Mouse (Mus musculus) intestine, embryonic 14.5 days (tissue): ENCODE measurements around the gene Fkbp10. TPM values are rescaled to one million over a fixed set of nuclear protein-coding genes. Genes with fewer than 3 reads are reported as not detected.

Source experiments
- ATAC-seq: fragments of 200-750 bp; cut with Nextera tagmentation; replicated peaks from 2 replicates; pipeline ENCODE4 v1.8.0; 2017; ENCODE audit warnings: low read depth, moderate number of reproducible peaks, moderate TSS enrichment, moderate library complexity; ENCODE audit not compliant: low FRiP score, low TSS enrichment
- DNase-seq: peaks from one replicate; pipeline ENCODE4 v3.0.0-alpha.2; 2018; ENCODE audit warnings: low spot score
- H3K27ac ChIP-seq: fragments of 300-500 bp; sonication (generic); 2 replicates; pipeline ENCODE4 v1.5.1; 2014; ENCODE audit warnings: low read depth, mild to moderate bottlenecking, control low read depth
- H3K27me3 ChIP-seq: fragments of 300-500 bp; sonication (generic); replicated peaks from 2 replicates; pipeline ENCODE4 v1.6.1; 2014; ENCODE audit warnings: low read length, control low read depth; ENCODE audit not compliant: control insufficient read depth, insufficient read depth
- H3K36me3 ChIP-seq: fragments of 300-500 bp; sonication (generic); 2 replicates; pipeline ENCODE4 v1.6.1; 2014; ENCODE audit warnings: low read length, control low read depth; ENCODE audit not compliant: control insufficient read depth, insufficient read depth
- H3K4me1 ChIP-seq: fragments of 300-500 bp; sonication (generic); replicated peaks from 2 replicates; pipeline ENCODE4 v1.6.1; 2014; ENCODE audit warnings: low read length, control low read depth, mixed read lengths; ENCODE audit not compliant: control insufficient read depth, insufficient read depth
- H3K4me2 ChIP-seq: fragments of 300-500 bp; sonication (generic); 2 replicates; pipeline ENCODE4 v1.6.1; 2014; ENCODE audit warnings: low read length
- H3K4me3 ChIP-seq: fragments of 300-500 bp; sonication (generic); 2 replicates; pipeline ENCODE4 v1.5.1; 2014; ENCODE audit warnings: low read depth, low read length, control low read depth, mixed read lengths
- H3K9ac ChIP-seq: fragments of 300-500 bp; sonication (generic); 2 replicates; pipeline ENCODE4 v1.6.1; 2014; ENCODE audit warnings: mild to moderate bottlenecking, low read length
- H3K9me3 ChIP-seq: fragments of 300-500 bp; sonication (generic); 2 replicates; pipeline ENCODE4 v1.6.1; 2016; ENCODE audit warnings: low read length, control low read depth; ENCODE audit not compliant: control insufficient read depth
- WGBS: fragments of 180-500 bp; shearing (Covaris S2); extraction: QIAGEN DNeasy Blood & Tissue Kit; methylation state at CpG from one replicate; pipeline ENCODE4 v1.1.7; 2014; 5-methylcytosine and 5-hydroxymethylcytosine counted together
- polyA plus RNA-seq: library from polyadenylated mRNA; unstranded; fragments of >200 nt; fragmentation: Nextera tagmentation; extraction: Ambion mirVana; gene quantifications from 2 replicates; pipeline ENCODE4 v1.2.1, GENCODE M21; 2014

Fkbp10 gene
- polyA plus RNA-seq, 1 experiment from 2014 or later: 86.2 TPM

GRCm38 (mm10) chr11:100432002-100432401 is 16.5 kb downstream of the Fkbp10 start:
- peaks cover 66% of the 10 kb centered on the region for H3K36me3 ChIP-seq
- H3K9ac ChIP-seq: no peak overlapping the region
- WGBS: 91% methylated on average over 5 of the region's 5 CpGs
- no peaks in the 10 kb centered on the region for H3K9me3 ChIP-seq
- H3K4me1 ChIP-seq: no peaks in the 10 kb centered on the region
- no peak for DNase-seq
- no peak overlapping the region for H3K4me3 ChIP-seq
- no peak for ATAC-seq
- no peak overlapping the region for H3K27ac ChIP-seq
- H3K4me2 ChIP-seq: no peak overlapping the region
- H3K27me3 ChIP-seq: no peaks in the 10 kb centered on the region

DNA sequence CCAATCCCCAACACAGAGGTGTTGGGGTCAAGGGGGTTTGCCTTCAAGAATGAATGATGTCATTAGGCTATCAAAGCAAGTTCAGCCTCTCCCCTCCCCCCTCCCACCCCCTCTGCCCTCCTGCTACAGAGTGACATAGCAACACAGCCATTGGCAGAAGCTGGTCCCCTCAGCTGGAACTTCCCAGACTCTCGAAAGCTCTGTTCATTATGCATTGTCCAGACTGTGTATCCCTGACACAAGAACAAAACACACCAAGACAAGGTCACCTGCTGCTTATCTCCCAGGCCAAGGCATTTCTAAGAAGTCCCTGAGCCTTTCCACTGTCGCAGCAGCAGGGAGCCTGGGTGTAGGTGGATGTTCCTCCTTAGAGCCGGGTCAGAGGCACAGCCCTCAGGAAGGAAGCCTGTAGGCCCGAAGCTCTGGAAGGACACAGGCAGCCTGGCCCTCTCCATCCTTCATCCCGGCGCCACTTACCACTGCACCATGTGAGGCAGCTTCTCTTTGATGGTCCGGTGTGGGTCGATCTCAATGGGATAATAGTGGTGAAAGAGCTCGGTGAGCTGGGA is 20.3 kb downstream of the Fkbp10 start:
- Histone ChIP-seq H3K4me2 (no peak overlapping the region), H3K9me3 (no peaks in the 10 kb centered on the region), H3K36me3 (peaks cover 65% of the 10 kb centered on the region), H3K27ac (no peak overlapping the region), H3K4me3 (no peak overlapping the region), H3K27me3 (no peaks in the 10 kb centered on the region), H3K4me1 (peaks cover 6% of the 10 kb centered on the region; the same call in 1 of the 2 replicates), H3K9ac (no peak overlapping the region)
- DNase-seq: no peak
- no peak for ATAC-seq
- 85% methylated on average over 9 of the region's 9 CpGs for WGBS

DNA sequence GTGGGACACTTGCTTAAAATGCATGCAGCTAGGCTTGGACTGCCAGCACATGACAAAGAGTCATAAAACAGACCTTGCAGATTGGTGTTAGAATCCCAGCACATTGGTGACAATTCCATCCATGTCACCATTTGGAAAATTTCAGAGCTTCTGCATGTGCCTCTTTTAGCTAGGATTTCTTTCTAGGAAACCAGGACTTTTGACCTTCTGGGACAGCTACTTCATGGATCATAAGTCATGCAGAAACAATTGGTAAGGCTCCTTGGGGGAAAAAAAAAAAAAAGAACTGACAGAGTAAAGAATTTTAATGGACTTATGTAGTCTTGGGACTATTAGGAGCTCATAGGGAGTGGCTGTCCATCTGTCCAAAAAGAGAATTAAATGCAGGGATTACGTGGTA is 22.4 kb downstream of the Fkbp10 start:
- Histone ChIP-seq H3K4me3 (no peak overlapping the region), H3K27ac (no peak overlapping the region), H3K4me2 (no peak overlapping the region), H3K36me3 (peaks cover 47% of the 10 kb centered on the region), H3K27me3 (no peaks in the 10 kb centered on the region), H3K9ac (no peak overlapping the region), H3K9me3 (no peaks in the 10 kb centered on the region), H3K4me1 (peaks cover 6% of the 10 kb centered on the region; the same call in 1 of the 2 replicates)
- no peak for ATAC-seq
- DNase-seq: no peak
- whole genome bisulfite sequencing: 97% methylated on average over 1 of the region's 1 CpGs

DNA sequence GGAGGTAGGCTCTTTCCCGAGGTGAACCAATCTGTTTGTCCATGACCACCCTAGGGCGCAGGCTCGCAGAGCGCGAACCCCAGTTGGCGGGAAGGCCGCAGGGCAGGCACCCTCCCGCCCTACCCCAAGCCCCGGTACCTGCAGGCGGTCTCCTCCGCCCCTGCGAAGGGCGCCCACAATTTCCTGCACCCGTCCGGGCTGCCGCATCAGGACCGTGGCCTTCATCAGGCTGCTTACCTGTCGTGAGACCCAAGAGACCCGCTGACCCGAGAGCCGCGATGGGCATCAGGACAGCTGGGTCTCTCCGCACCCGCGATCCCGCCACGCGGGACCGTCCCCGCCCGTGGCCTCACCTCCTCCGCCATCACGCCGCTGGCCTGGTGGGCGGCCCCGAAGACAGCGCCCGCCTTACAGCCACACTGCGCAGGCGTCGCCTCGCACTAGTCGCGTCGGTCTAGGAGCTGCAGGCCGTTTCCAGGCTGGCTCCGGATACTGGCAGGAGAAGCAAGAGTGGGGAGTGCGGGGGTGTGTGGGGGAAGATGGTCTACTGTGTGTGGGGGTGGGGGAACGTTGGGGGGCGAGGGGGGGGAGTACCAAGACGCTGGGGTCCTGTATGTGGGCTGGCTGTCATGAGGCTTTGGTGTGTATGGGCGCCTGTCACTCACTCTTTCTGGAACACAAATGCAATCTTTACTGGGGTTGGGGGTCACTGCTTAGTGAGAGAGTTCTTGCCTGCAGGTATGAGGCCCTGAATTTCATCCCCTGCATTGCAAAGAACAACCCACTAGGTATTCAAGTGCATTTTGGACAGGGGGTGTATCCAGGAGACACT is 25.4 kb downstream of the Fkbp10 start:
- DNase-seq (peak; percentile 86), ATAC-seq (peak; percentile 97)
- Histone ChIP-seq H3K9ac (peak overlapping the region; percentile 90), H3K9me3 (no peaks in the 10 kb centered on the region), H3K4me2 (peak overlapping the region; percentile 70), H3K4me3 (peak overlapping the region; percentile 92), H3K27ac (peak overlapping the region; percentile 67; the same call in 1 of the 2 replicates), H3K4me1 (peaks cover 6% of the 10 kb centered on the region; the same call in 1 of the 2 replicates), H3K36me3 (peaks cover 30% of the 10 kb centered on the region; the same call in 1 of the 2 replicates), H3K27me3 (no peaks in the 10 kb centered on the region)
- WGBS: 2% methylated on average over 51 of the region's 52 CpGs

DNA sequence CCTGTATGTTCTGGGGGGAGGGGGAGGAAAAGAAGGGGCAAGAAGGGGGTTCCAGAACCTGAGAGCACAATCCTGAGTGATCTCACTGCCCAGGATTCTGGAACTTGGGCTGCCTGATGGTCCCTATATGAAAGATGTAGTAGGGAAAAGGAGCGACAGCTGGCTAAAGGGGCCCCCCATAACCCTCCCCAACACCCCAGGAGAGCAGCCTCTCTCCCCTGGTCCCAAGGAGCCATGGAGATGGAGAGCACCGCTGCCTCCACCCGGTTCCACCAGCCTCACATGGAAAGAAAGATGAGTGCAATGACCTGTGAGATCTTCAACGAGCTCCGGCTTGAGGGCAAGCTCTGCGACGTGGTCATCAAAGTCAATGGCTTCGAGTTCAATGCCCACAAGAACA is 26.3 kb downstream of the Fkbp10 start, which contains the start of the genes Nt5c3b and Klhl10:
Gene Nt5c3b, minus strand, starts transcription at position 12 of the 400 bp plus-strand sequence.
Gene Klhl10, plus strand, starts transcription at position 121 of the 400 bp plus-strand sequence.
- Histone ChIP-seq H3K4me3 (peak within 1 kb of the TSS; percentile 92), H3K27ac (peak within 1 kb of the TSS; percentile 67; the same call in 1 of the 2 replicates), H3K4me1 (peaks cover 6% of the 10 kb centered on the region; the same call in 1 of the 2 replicates), H3K9ac (peak within 1 kb of the TSS; percentile 90), H3K27me3 (no peaks in the 10 kb centered on the region), H3K36me3 (peaks cover 21% of the 10 kb centered on the region; the same call in 1 of the 2 replicates), H3K9me3 (no peaks in the 10 kb centered on the region), H3K4me2 (peak within 1 kb of the TSS; percentile 70)
- DNase-seq: no peak
- ATAC-seq: no peak
- 85% methylated on average over 7 of the region's 8 CpGs for WGBS

- ATAC-seq (no peak), DNase-seq (no peak)
- Histone ChIP-seq H3K4me1 (peaks cover 6% of the 10 kb centered on the region; the same call in 1 of the 2 replicates), H3K9ac (no peak overlapping the region), H3K4me2 (no peak overlapping the region), H3K4me3 (no peak overlapping the region), H3K27me3 (no peaks in the 10 kb centered on the region), H3K27ac (no peak overlapping the region), H3K9me3 (no peaks in the 10 kb centered on the region), H3K36me3 (peaks cover 13% of the 10 kb centered on the region; the same call in 1 of the 2 replicates)
- WGBS: 88% methylated on average over 6 of the region's 6 CpGs
Observed at GRCm38 (mm10) chr11:100442625-100443024, 27.1 kb downstream of the Fkbp10 start.

- Histone ChIP-seq H3K4me2 (no peak overlapping the region), H3K27ac (no peak overlapping the region), H3K9ac (no peak overlapping the region), H3K4me1 (no peaks in the 10 kb centered on the region), H3K9me3 (no peaks in the 10 kb centered on the region), H3K27me3 (no peaks in the 10 kb centered on the region), H3K4me3 (no peak overlapping the region), H3K36me3 (peaks cover 24% of the 10 kb centered on the region)
- 70% methylated on average over 4 of the region's 4 CpGs for WGBS
- DNase-seq: no peak
- no peak for ATAC-seq
Observed at GRCm38 (mm10) chr11:100457247-100457646, 41.8 kb downstream of the Fkbp10 start.

DNA sequence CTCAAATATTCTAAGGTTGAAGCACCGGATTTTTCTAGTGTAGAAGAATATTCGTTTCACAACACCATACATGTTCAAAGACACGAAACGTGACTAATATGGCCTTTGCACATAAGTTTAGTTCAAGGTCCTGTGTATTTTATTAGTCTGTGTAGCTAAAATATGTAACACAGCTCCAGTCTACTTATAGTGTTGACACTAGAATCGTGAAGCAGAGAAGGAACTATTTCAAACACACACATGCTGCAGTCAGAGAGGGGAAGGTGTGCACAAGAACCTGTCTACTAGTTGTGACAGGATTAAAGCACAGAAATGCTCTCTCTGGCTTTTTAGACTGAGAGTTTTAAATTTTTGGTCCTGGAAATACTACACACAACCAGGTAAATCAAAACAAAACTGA is 42.2 kb downstream of the Fkbp10 start:
- H3K36me3 ChIP-seq: peaks cover 29% of the 10 kb centered on the region
- H3K27ac ChIP-seq: no peak overlapping the region
- no peaks in the 10 kb centered on the region for H3K27me3 ChIP-seq
- H3K4me3 ChIP-seq: no peak overlapping the region
- H3K9ac ChIP-seq: no peak overlapping the region
- DNase-seq (no peak), ATAC-seq (no peak)
- no peak overlapping the region for H3K4me2 ChIP-seq
- WGBS: 81% methylated on average over 5 of the region's 5 CpGs
- no peaks in the 10 kb centered on the region for H3K9me3 ChIP-seq
- no peaks in the 10 kb centered on the region for H3K4me1 ChIP-seq
